Mouse (Mus musculus) liver, postnatal 0 days (tissue): ENCODE results near the gene Hmbs. TPM values are rescaled to one million over a fixed set of nuclear protein-coding genes. Genes with fewer than 3 reads are reported as not detected.
"Not testable (repeated sequence)": the region's sequence is repeated elsewhere in the genome, so short reads cannot be mapped to it uniquely, and the experiment has no call there.

Experiments
- ATAC-seq: fragments of 200-750 bp; cut with Nextera tagmentation; 2 replicates; pipeline ENCODE4 v1.8.0; 2017; ENCODE audit warnings: mild to moderate bottlenecking, moderate library complexity
- DNase-seq: peaks from one replicate; pipeline ENCODE4 v3.0.0-alpha.2; 2016
- H3K27ac ChIP-seq: fragments of 300-500 bp; sonication (generic); 2 replicates; pipeline ENCODE4 v1.5.1; 2014; ENCODE audit warnings: antibody characterized with exemption, moderate library complexity, mild to moderate bottlenecking, low read depth
- H3K27me3 ChIP-seq: fragments of 300-500 bp; sonication (generic); 2 replicates; pipeline ENCODE4 v1.6.1; 2014; ENCODE audit warnings: low read length, control low read depth, mixed read lengths; ENCODE audit not compliant: insufficient read depth
- H3K36me3 ChIP-seq: fragments of 300-500 bp; sonication (generic); replicated peaks from 2 replicates; pipeline ENCODE4 v1.6.1; 2014; ENCODE audit warnings: mild to moderate bottlenecking, control low read depth, low read length, moderate library complexity, mixed read lengths; ENCODE audit not compliant: insufficient read depth
- H3K4me1 ChIP-seq: fragments of 300-500 bp; sonication (generic); 2 replicates; pipeline ENCODE4 v1.6.1; 2014; ENCODE audit warnings: antibody characterized with exemption, mild to moderate bottlenecking, control low read depth; ENCODE audit not compliant: insufficient read depth
- H3K4me2 ChIP-seq: fragments of 300-500 bp; sonication (generic); 2 replicates; pipeline ENCODE4 v1.6.1; 2014; ENCODE audit warnings: low read depth, mild to moderate bottlenecking, low read length, moderate library complexity, mixed read lengths
- H3K4me3 ChIP-seq: fragments of 300-500 bp; sonication (generic); 2 replicates; pipeline ENCODE4 v1.5.1; 2014; ENCODE audit warnings: low read depth, low read length
- H3K9ac ChIP-seq: fragments of 300-500 bp; sonication (generic); replicated peaks from 2 replicates; pipeline ENCODE4 v1.6.1; 2014; ENCODE audit warnings: mild to moderate bottlenecking, moderate library complexity
- H3K9me3 ChIP-seq: fragments of 300-500 bp; sonication (generic); 2 replicates; pipeline ENCODE4 v1.6.1; 2016; ENCODE audit warnings: mild to moderate bottlenecking, control low read depth, low read length, mixed read lengths
- CTCF ChIP-seq: sonication (generic); IDR thresholded peaks from 2 replicates; pipeline ENCODE4 v1.5.1; 2016; ENCODE audit warnings: antibody characterized with exemption, low read depth
- EP300 ChIP-seq: IDR thresholded peaks from 2 replicates; pipeline ENCODE4 v1.6.1; 2016; ENCODE audit warnings: antibody characterized with exemption, low read depth, mild to moderate bottlenecking
- WGBS: fragments of 180-500 bp; shearing (Covaris S2); extraction: QIAGEN DNeasy Blood & Tissue Kit; methylation state at CpG from one replicate; pipeline ENCODE4 v1.1.7; 2014; ENCODE audit not compliant: insufficient replicate concordance; 5-methylcytosine and 5-hydroxymethylcytosine counted together
- polyA plus RNA-seq: library from polyadenylated mRNA; unstranded; fragments of >200 nt; fragmentation: Nextera tagmentation; extraction: Ambion mirVana; gene quantifications from 2 replicates; pipeline ENCODE4 v1.2.1, GENCODE M21; 2015

Gene Hmbs
- polyA plus RNA-seq, 1 experiment from 2014 or later, result 539 TPM

GRCm38 (mm10) chr9:44379054-44379834, 35.2 kb upstream of the Hmbs start, which contains the start of gene Hyou1:
Gene Hyou1 (plus strand): TSS chr9:44379490.
- no peaks in the 10 kb centered on the region for H3K9me3 ChIP-seq
- peaks cover 27% of the 10 kb centered on the region for H3K36me3 ChIP-seq
- peak within 1 kb of the TSS; percentile 96 for H3K4me2 ChIP-seq
- peak within 1 kb of the TSS; percentile 88 for H3K27ac ChIP-seq
- ATAC-seq (peak; percentile 98), DNase-seq (peak; percentile 100)
- WGBS, result 2% methylated on average over 71 of the region's 83 CpGs
- no peaks in the 10 kb centered on the region for H3K27me3 ChIP-seq
- H3K9ac ChIP-seq, result peak within 1 kb of the TSS; percentile 86
- H3K4me3 ChIP-seq, result peak within 1 kb of the TSS; percentile 75
- peak; percentile 51 for TF ChIP-seq CTCF
- TF ChIP-seq EP300, result no peak
- peaks cover 23% of the 10 kb centered on the region for H3K4me1 ChIP-seq

- DNase-seq (no peak), ATAC-seq (no peak)
- TF ChIP-seq CTCF (no peak), EP300 (no peak)
- Histone ChIP-seq H3K27me3 (no peaks in the 10 kb centered on the region), H3K4me2 (peak overlapping the region; percentile 75), H3K27ac (peak overlapping the region; percentile 82), H3K9me3 (no peaks in the 10 kb centered on the region), H3K36me3 (peaks cover 22% of the 10 kb centered on the region), H3K4me1 (peaks cover 27% of the 10 kb centered on the region), H3K4me3 (peak overlapping the region; percentile 75), H3K9ac (peak overlapping the region; percentile 64)
- 50% methylated on average over 5 of the region's 5 CpGs for WGBS
Observed at GRCm38 (mm10) chr9:44378153-44378730, 34.2 kb upstream of the Hmbs start.

GRCm38 (mm10) chr9:44377335-44377734, 33.3 kb upstream of the Hmbs start:
- H3K36me3 ChIP-seq, result peaks cover 14% of the 10 kb centered on the region
- not testable (repeated sequence) for DNase-seq, H3K4me2 ChIP-seq, H3K27me3 ChIP-seq, H3K9ac ChIP-seq, H3K4me3 ChIP-seq, H3K27ac ChIP-seq, H3K9me3 ChIP-seq, ATAC-seq
- WGBS, result 75% methylated on average over 2 of the region's 2 CpGs
- H3K4me1 ChIP-seq, result peaks cover 27% of the 10 kb centered on the region

GRCm38 (mm10) chr9:44376141-44376540, 32.1 kb upstream of the Hmbs start:
- WGBS, result 89% methylated on average over 6 of the region's 6 CpGs
- Histone ChIP-seq H3K9ac (no peak overlapping the region), H3K4me3 (no peak overlapping the region), H3K36me3 (peaks cover 8% of the 10 kb centered on the region), H3K9me3 (no peaks in the 10 kb centered on the region), H3K4me2 (no peak overlapping the region), H3K27ac (no peak overlapping the region), H3K4me1 (peaks cover 27% of the 10 kb centered on the region), H3K27me3 (no peaks in the 10 kb centered on the region)
- DNase-seq (no peak), ATAC-seq (no peak)
- TF ChIP-seq CTCF (no peak), EP300 (no peak)

DNA sequence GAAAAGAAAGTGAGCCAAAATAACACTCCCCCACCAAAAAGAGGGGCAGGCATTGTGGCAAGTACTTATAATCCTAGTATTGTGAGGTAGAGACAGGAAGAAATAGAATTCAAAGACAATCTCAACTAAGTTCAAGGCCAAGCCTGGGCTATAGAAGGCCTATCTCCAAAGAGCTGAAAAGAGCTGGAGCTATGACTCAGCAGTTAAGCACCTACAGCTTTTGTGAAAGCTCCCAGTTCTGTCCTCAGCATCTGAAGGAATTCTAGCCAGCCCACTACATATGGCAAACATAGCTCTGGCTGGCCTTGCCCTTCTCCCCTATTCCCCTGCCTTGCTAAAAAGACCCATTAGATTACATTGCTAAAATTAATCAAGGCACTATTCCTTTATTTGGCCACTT, 29.4 kb upstream of the Hmbs start:
- no peak for DNase-seq
- peaks cover 10% of the 10 kb centered on the region for H3K4me1 ChIP-seq
- peak; percentile 21; the same call in 1 of the 2 replicates for ATAC-seq
- H3K9me3 ChIP-seq, result no peaks in the 10 kb centered on the region
- H3K4me2 ChIP-seq, result no peak overlapping the region
- no peak overlapping the region for H3K4me3 ChIP-seq
- H3K27me3 ChIP-seq, result no peaks in the 10 kb centered on the region
- 0 out of 2 replicates have a peak overlapping the region, but pooled peaks have one; percentile 1 for H3K27ac ChIP-seq
- TF ChIP-seq EP300 (no peak), CTCF (no peak)
- H3K9ac ChIP-seq, result no peak overlapping the region
- no peaks in the 10 kb centered on the region for H3K36me3 ChIP-seq

DNA sequence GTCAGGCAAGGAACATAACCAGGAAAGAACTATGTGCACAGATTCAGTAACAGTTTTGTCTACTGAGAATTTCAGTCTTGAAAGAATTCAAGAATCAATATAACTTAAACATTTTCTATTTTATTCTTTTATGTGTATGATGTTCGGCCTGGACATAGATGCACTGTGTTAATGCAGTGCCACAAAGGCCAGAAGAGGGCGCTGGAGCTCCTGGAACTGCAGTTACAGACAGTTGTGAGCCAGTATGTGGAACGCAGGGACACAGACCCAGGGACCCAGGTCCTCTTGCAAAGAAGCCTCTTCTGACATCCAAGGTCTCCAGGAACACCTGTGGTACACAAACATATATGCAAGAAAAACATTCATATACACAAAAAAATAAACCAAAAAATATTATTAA, 20.5 kb upstream of the Hmbs start:
- DNase-seq (peak; percentile 40), ATAC-seq (no peak)
- Histone ChIP-seq H3K36me3 (no peaks in the 10 kb centered on the region; the same call in 1 of the 2 replicates), H3K27me3 (no peaks in the 10 kb centered on the region), H3K9me3 (no peaks in the 10 kb centered on the region), H3K4me3 (no peak overlapping the region), H3K9ac (no peak overlapping the region), H3K4me2 (no peak overlapping the region), H3K4me1 (peaks cover 6% of the 10 kb centered on the region), H3K27ac (no peak overlapping the region)
- no peak for TF ChIP-seq EP300
- TF ChIP-seq CTCF, result peak; percentile 66
- WGBS, result 67% methylated on average over 3 of the region's 3 CpGs

DNA sequence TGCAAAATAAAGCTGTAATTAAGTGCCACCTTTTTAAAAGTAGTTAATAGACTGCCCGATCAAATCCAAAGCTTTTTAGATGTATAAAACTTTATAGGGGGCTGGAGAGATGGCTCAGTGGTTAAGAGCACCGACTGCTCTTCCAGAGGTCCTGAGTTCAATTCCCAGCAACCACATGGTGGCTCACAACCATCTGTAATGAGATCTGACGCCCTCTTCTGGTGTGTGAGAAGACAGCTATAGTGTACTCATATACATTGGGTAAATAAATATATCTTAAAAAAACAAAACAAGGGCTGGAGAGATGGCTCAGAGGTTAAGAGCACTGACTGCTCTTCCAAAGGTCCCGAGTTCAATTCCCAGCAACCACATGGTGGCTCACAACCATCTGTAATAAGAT, 17.9 kb upstream of the Hmbs start:
- H3K27ac ChIP-seq, result peak overlapping the region; percentile 91
- not testable (repeated sequence) for DNase-seq, H3K4me1 ChIP-seq, H3K27me3 ChIP-seq, H3K9me3 ChIP-seq
- ATAC-seq, result peak; percentile 45
- peak overlapping the region; percentile 92 for H3K4me3 ChIP-seq
- WGBS, result 38% methylated on average over 4 of the region's 4 CpGs
- H3K9ac ChIP-seq, result peak overlapping the region; percentile 89
- H3K4me2 ChIP-seq, result peak overlapping the region; percentile 76
- H3K36me3 ChIP-seq, result peaks cover 15% of the 10 kb centered on the region
